Comparison of ENCODE assay signal across 11 mouse cellular contexts in the genomic region with DNA sequence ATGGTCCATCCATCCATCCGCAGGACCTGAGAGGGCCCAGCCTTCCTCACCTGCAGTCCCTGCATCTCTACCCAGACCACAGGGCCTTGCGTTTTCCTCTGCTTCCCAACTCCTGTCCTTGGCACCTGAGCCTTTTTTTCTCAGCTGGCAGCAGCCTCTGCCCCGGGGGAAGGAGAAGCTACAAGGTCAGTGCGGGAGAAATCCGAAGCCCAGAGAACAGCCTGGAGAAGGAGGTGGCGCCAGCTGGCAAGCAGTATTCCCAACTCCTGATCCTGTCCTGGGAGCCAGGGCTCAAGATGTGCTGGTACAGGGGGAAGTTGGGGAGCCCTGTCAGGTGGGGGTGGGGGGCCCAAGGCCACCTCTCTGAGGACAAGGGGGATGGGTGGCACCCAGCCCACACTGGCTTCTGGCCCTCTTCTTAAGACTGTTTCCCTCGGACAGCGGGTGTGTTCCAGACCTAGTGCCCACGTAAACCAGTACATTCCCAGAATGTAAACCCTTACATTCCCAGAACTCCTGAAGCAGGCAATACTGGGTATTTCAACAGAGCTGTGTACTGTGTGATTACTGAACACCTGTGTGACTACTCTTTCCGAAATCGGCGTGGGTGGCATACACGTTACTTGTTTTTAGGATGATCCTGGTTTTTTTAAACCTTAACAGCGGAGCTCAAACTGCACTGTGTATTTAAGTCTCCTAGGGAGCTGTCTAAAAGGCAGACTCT. TPM values are rescaled to one million over a fixed set of nuclear protein-coding genes. Genes with fewer than 3 reads are reported as not detected.
A peak's percentile ranks its signal among the peaks of the same experiment; 100 is the strongest.
DNase-seq lines count a peak whose midpoint lies in the region; ATAC-seq lines count a peak whose summit lies in the region.
"Had no signal": no experiment of that assay in that cellular context is flagged by ENCODE, and none has a peak within 500 bp of the region (broad histone marks: within the 10 kb centered on the region; RNA-seq: fewer than 3 reads in every experiment).

No protein-coding gene starts in this region.

- H3K27me3 ChIP-seq in hindbrain, embryonic 10.5 days (ENCODE audit: insufficient read depth, poor library complexity, severe bottlenecking): peaks cover 2% of the 10 kb centered on the region; the same call in 1 of the 2 replicates
- no peaks in the 10 kb centered on the region for H3K27me3 ChIP-seq in hindbrain, embryonic 14.5 days (ENCODE audit: control insufficient read depth, insufficient read depth, low read length)
- H3K27me3 ChIP-seq: CH12.LX had no signal

- H3K4me3 ChIP-seq in hindbrain, embryonic 10.5 days: no peak overlapping the region
- H3K4me3 ChIP-seq in hindbrain, embryonic 14.5 days (replicated peaks; ENCODE audit: low read length): no peak overlapping the region
- H3K4me3 ChIP-seq: erythroblast, embryonic 14.5 days had no signal

- H3K36me3 ChIP-seq in hindbrain, embryonic 10.5 days: no peaks in the 10 kb centered on the region
- H3K36me3 ChIP-seq in hindbrain, embryonic 14.5 days (replicated peaks; ENCODE audit: control insufficient read depth, insufficient read depth): no peaks in the 10 kb centered on the region

- intact Hi-C loops in heart, postnatal 25 days (cut with DNase I): no loop called here

- peak overlapping the region; percentile 37; the same call in 1 of the 2 replicates for H3K27ac ChIP-seq in hindbrain, embryonic 10.5 days
- H3K27ac ChIP-seq in hindbrain, embryonic 14.5 days: no peak overlapping the region

- no peak for ATAC-seq in hindbrain, embryonic 14.5 days (ENCODE audit: low FRiP score)
- ATAC-seq: inflammation-experienced regulatory T-cells, adult 6 months had no signal

- H3K4me2 ChIP-seq in hindbrain, embryonic 14.5 days (replicated peaks): no peak overlapping the region

- H3K9me3 ChIP-seq in hindbrain, embryonic 10.5 days: no peaks in the 10 kb centered on the region
- no peaks in the 10 kb centered on the region for H3K9me3 ChIP-seq in hindbrain, embryonic 14.5 days (ENCODE audit: control insufficient read depth, low read length)

- H3K4me1 ChIP-seq in hindbrain, embryonic 10.5 days (replicated peaks): peaks cover 40% of the 10 kb centered on the region
- H3K4me1 ChIP-seq in hindbrain, embryonic 14.5 days (replicated peaks; ENCODE audit: control insufficient read depth, insufficient read depth, low read length): no peaks in the 10 kb centered on the region

- no peak for DNase-seq in hindbrain, embryonic 10.5 days (ENCODE audit: low spot score)
- no peak for DNase-seq in hindbrain, embryonic 14.5 days (ENCODE audit: low spot score)
- peak; percentile 71 for DNase-seq in adrenal gland, adult 8-10 months
- DNase-seq in cerebellum, postnatal 14 days: peak; percentile 61 to 70
- peak; percentile 51 for DNase-seq in heart, postnatal 25 days (ENCODE audit: low spot score)
- no peak for DNase-seq in right cerebral cortex, adult 2 months (ENCODE audit: low spot score in 2 of 2)
- no peak for DNase-seq in urinary bladder, postnatal 4 days (ENCODE audit: low spot score in 2 of 2)
- DNase-seq in layer of hippocampus, postnatal 25 days (ENCODE audit: extremely low spot score in 1 of 2, low spot score in 1 of 2): no peak

- 81% methylated on average over 14 of the region's 14 CpGs for WGBS in hindbrain, embryonic 10.5 days
- WGBS in hindbrain, embryonic 14.5 days: 82% methylated on average over 14 of the region's 14 CpGs

- no peak overlapping the region for H3K9ac ChIP-seq in hindbrain, embryonic 14.5 days

RNA-seq across cellular contexts. Expression of a gene that starts 9.9 kb away (rescaled TPM):
- 4.8 and 5.6 TPM in 2 replicates for polyA plus RNA-seq in hindbrain, embryonic 10.5 days (2016; fragmentation: Nextera tagmentation; extraction: Ambion mirVana)
- polyA plus RNA-seq in hindbrain, embryonic 14.5 days (2014; fragmentation: Nextera tagmentation; extraction: Ambion mirVana): 3.1 and 3.2 TPM in 2 replicates
- total RNA-seq in adrenal gland, adult 8-10 months (2022): 100 to 1,000 TPM; 122 to 173 (median 155) TPM
- 10 to 100 TPM; 39.8 to 45.4 TPM for total RNA-seq in heart, postnatal 25 days (2021)
- 1 to 10 TPM; 8.8 to 9.1 TPM for total RNA-seq in layer of hippocampus, postnatal 25 days (2021)

RNA-seq across cellular contexts. Expression of a gene that starts 44.1 kb away (rescaled TPM):
- polyA plus RNA-seq in hindbrain, embryonic 10.5 days (2016; fragmentation: Nextera tagmentation; extraction: Ambion mirVana): 10.7 and 12.0 TPM in 2 replicates
- 7.0 and 7.2 TPM in 2 replicates for polyA plus RNA-seq in hindbrain, embryonic 14.5 days (2014; fragmentation: Nextera tagmentation; extraction: Ambion mirVana)
- total RNA-seq in adrenal gland, adult 8-10 months (2022): 10 to 100 TPM; 17.0 to 29.8 (median 23.9) TPM
- total RNA-seq in heart, postnatal 25 days (2021): 10 to 100 TPM; 32.6 to 36.7 TPM
- total RNA-seq in layer of hippocampus, postnatal 25 days (2021): 10 to 100 TPM; 23.8 to 25.5 TPM
- polyA plus RNA-seq: erythroblast, embryonic 14.5 days had no signal

Comparison
In these comparisons a context has a peak if more than half of its experiments do, and no peak if none do; other contexts are left out.
1. DNase-seq: peak in adrenal gland, adult 8-10 months (single experiment), cerebellum, postnatal 14 days (2 of 2) and heart, postnatal 25 days (single experiment); none in hindbrain, embryonic 10.5 days (single experiment), hindbrain, embryonic 14.5 days (single experiment), right cerebral cortex, adult 2 months (0 of 2), urinary bladder, postnatal 4 days (0 of 2) and layer of hippocampus, postnatal 25 days (0 of 2).
2. RNA of a gene that starts 9.9 kb away (total RNA-seq): 122 to 173 TPM in adrenal gland, adult 8-10 months and 39.8 to 45.4 TPM in heart, postnatal 25 days; 8.8 to 9.1 TPM in layer of hippocampus, postnatal 25 days; every median in the first group is over 4 times any median in the second.